Mouse (Mus musculus) MEL (cell line): ENCODE measurements around the gene Wrap73. TPM values are rescaled to one million over a fixed set of nuclear protein-coding genes. Genes with fewer than 3 reads are reported as not detected.

ENCODE experiments used
- DNase-seq: peaks from one replicate; pipeline ENCODE4 v3.0.0; 2011; ENCODE audit warnings: low read depth, low spot score
- H3K27ac ChIP-seq: 2 replicates; pipeline ENCODE4 v1.5.1; 2012; ENCODE audit warnings: low read depth, mild to moderate bottlenecking, control low read depth, low read length, moderate library complexity; ENCODE audit not compliant: control insufficient read depth
- H3K27me3 ChIP-seq, 2 experiments: fragments of 150-350 bp in 1 of 2; sonication (generic) in 1 of 2; 2 replicates each; pipeline ENCODE4 v1.6.1; 2012; ENCODE audit warnings: low read length in 2 of 2, mild to moderate bottlenecking in 2 of 2, improper control_type of control experiment in 1 of 2, moderate library complexity in 1 of 2; ENCODE audit not compliant: insufficient read depth in 2 of 2, control insufficient read depth in 1 of 2
- H3K36me3 ChIP-seq, 2 experiments: 2 replicates each; pipeline ENCODE4 v1.6.1; 2012 to 2014; ENCODE audit warnings: low read length in 2 of 2, improper control_type of control experiment in 1 of 2, inconsistent platforms in 1 of 2, mild to moderate bottlenecking in 1 of 2; ENCODE audit not compliant: insufficient read depth in 2 of 2, control insufficient read depth in 1 of 2
- H3K4me1 ChIP-seq, 2 experiments: fragments of 150-350 bp in 1 of 2; sonication (generic) in 1 of 2; 2 replicates each; pipeline ENCODE4 v1.6.1; 2012; ENCODE audit warnings: low read length in 2 of 2, improper control_type of control experiment in 1 of 2, mild to moderate bottlenecking in 1 of 2; ENCODE audit not compliant: insufficient read depth in 2 of 2, control insufficient read depth in 1 of 2
- H3K4me3 ChIP-seq, 2 experiments: fragments of 150-350 bp in 1 of 2; sonication (generic) in 1 of 2; 2 replicates each; pipeline ENCODE4 v1.5.1; 2012; ENCODE audit warnings: low read depth in 2 of 2, low read length in 2 of 2, mild to moderate bottlenecking in 2 of 2, moderate library complexity in 2 of 2, control low read depth in 1 of 2, improper control_type of control experiment in 1 of 2; ENCODE audit not compliant: control insufficient read depth in 1 of 2, insufficient read depth in 1 of 2
- H3K79me2 ChIP-seq: 2 replicates; pipeline ENCODE4 v1.6.1; 2012; ENCODE audit warnings: mild to moderate bottlenecking, low read length, moderate library complexity; ENCODE audit not compliant: control insufficient read depth, poor library complexity, insufficient read depth
- H3K9ac ChIP-seq: 2 replicates; pipeline ENCODE4 v1.6.1; 2012; ENCODE audit warnings: low read depth, mild to moderate bottlenecking, control low read depth, low read length, moderate library complexity; ENCODE audit not compliant: control insufficient read depth, poor library complexity, severe bottlenecking
- H3K9me3 ChIP-seq: fragments of 150-350 bp; sonication (generic); replicated peaks from 2 replicates; pipeline ENCODE4 v1.6.1; 2012; ENCODE audit warnings: mild to moderate bottlenecking, low read length, improper control_type of control experiment, moderate library complexity; ENCODE audit not compliant: insufficient read depth
- CHD2 ChIP-seq: IDR thresholded peaks from 2 replicates; pipeline ENCODE4 v1.6.1; 2011; ENCODE audit warnings: low read length, improper control_type of control experiment
- E2F4 ChIP-seq: IDR thresholded peaks from 2 replicates; pipeline ENCODE4 v1.6.1; 2011; ENCODE audit warnings: low read depth, low read length, improper control_type of control experiment, borderline replicate concordance
- EP300 ChIP-seq, 2 experiments: IDR thresholded peaks; 2 replicates each; pipeline ENCODE4 v1.6.1; 2011; ENCODE audit warnings: improper control_type of control experiment in 2 of 2, low read length in 2 of 2, low read depth in 1 of 2, mild to moderate bottlenecking in 1 of 2
- GABPA ChIP-seq: IDR thresholded peaks from 2 replicates; pipeline ENCODE4 v1.6.1; 2012; ENCODE audit warnings: low read depth, mild to moderate bottlenecking, inconsistent platforms, low read length, improper control_type of control experiment, moderate library complexity
- GATA1 ChIP-seq: IDR thresholded peaks from 2 replicates; pipeline ENCODE4 v1.6.1; 2011; ENCODE audit warnings: low read depth, low read length, improper control_type of control experiment
- JUND ChIP-seq: IDR thresholded peaks from 2 replicates; pipeline ENCODE4 v1.6.1; 2011; ENCODE audit warnings: low read depth, mild to moderate bottlenecking, improper control_type of control experiment, low read length
- KAT2A ChIP-seq: conservative IDR thresholded peaks from 2 replicates; pipeline ENCODE4 v1.6.1; 2012; ENCODE audit warnings: low read depth, low read length, improper control_type of control experiment, inconsistent platforms
- MAZ ChIP-seq: IDR thresholded peaks from 2 replicates; pipeline ENCODE4 v1.6.1; 2012; ENCODE audit warnings: low read depth, mild to moderate bottlenecking, inconsistent platforms, low read length, improper control_type of control experiment
- MEF2A ChIP-seq: IDR thresholded peaks from 2 replicates; pipeline ENCODE4 v1.6.1; 2014; ENCODE audit warnings: low read depth, mild to moderate bottlenecking, inconsistent platforms, low read length, improper control_type of control experiment; ENCODE audit not compliant: poor library complexity, insufficient replicate concordance, severe bottlenecking; ENCODE audit errors: extremely low read depth
- MYC ChIP-seq: IDR thresholded peaks from 2 replicates; pipeline ENCODE4 v1.6.1; 2011; ENCODE audit warnings: low read depth, mild to moderate bottlenecking, low read length, improper control_type of control experiment, moderate library complexity
- POLR2A ChIP-seq, 2 experiments: IDR thresholded peaks; 2 replicates each; pipeline ENCODE4 v1.6.1; 2011 to 2012; ENCODE audit warnings: low read length in 2 of 2, mild to moderate bottlenecking in 2 of 2, control low read depth in 1 of 2, improper control_type of control experiment in 1 of 2, low read depth in 1 of 2, moderate library complexity in 1 of 2; ENCODE audit not compliant: control insufficient read depth in 1 of 2, insufficient read depth in 1 of 2, poor library complexity in 1 of 2
- POLR2AphosphoS2 ChIP-seq: IDR thresholded peaks from 2 replicates; pipeline ENCODE4 v1.6.1; 2011; ENCODE audit warnings: low read length, improper control_type of control experiment
- POLR2AphosphoS5 ChIP-seq: IDR thresholded peaks from 2 replicates; pipeline ENCODE4 v1.6.1; 2012; ENCODE audit warnings: low read depth, borderline replicate concordance, mild to moderate bottlenecking, inconsistent platforms, low read length, moderate library complexity, mixed read lengths
- TAL1 ChIP-seq: IDR thresholded peaks from 2 replicates; pipeline ENCODE4 v1.6.1; 2012; ENCODE audit warnings: mild to moderate bottlenecking, inconsistent platforms, low read length, moderate library complexity, mixed read lengths
- TCF12 ChIP-seq: IDR thresholded peaks from 2 replicates; pipeline ENCODE4 v1.6.1; 2014; ENCODE audit warnings: low read depth, mild to moderate bottlenecking, inconsistent platforms, low read length, improper control_type of control experiment, moderate library complexity
- polyA plus RNA-seq, 2 experiments: library from polyadenylated mRNA; stranded (reverse) in 1 of 2; unstranded in 1 of 2; fragments of >175 nt in 1 of 2; fragments of >200 nt in 1 of 2; gene quantifications; 2 replicates each; pipeline versions ENCODE4 v1.2.1 to v1.2.4; 2012; ENCODE audit warnings: low replicate concordance in 2 of 2, low read depth in 1 of 2; ENCODE audit not compliant: insufficient read length in 2 of 2, insufficient read depth in 1 of 2, missing spikeins in 1 of 2
- total RNA-seq: library from RNA; depleted of rRNA; stranded (reverse); fragments of 300-350 nt; gene quantifications from 2 replicates; pipeline ENCODE4 v1.2.3, GENCODE M21; 2012

Gene Wrap73
- total and polyA plus RNA-seq, 3 experiments: 41.7 to 49.7 TPM; not detected in 1

- DNase-seq: no peak
- no peak overlapping the region for H3K4me3 ChIP-seq
- no peaks in the 10 kb centered on the region for H3K36me3 ChIP-seq
- TF ChIP-seq CHD2 (no peak), GABPA (no peak), POLR2AphosphoS2 (no peak), POLR2A (IDR thresholded peaks at IDR 0.05; ENCODE audit: control insufficient read depth in 1 of 2, insufficient read depth in 1 of 2, low read depth in 1 of 2, low read length in 2 of 2, poor library complexity in 1 of 2) (no peak), GATA1 (no peak), E2F4 (no peak), KAT2A (no peak), TCF12 (no peak), JUND (no peak)
- no peak overlapping the region for H3K27ac ChIP-seq
- no peaks in the 10 kb centered on the region for H3K4me1 ChIP-seq
- H3K9me3 ChIP-seq: no peaks in the 10 kb centered on the region
- H3K79me2 ChIP-seq: no peaks in the 10 kb centered on the region
- H3K9ac ChIP-seq: no peak overlapping the region
- no peaks in the 10 kb centered on the region for H3K27me3 ChIP-seq
Observed at GRCm38 (mm10) chr4:154099361-154099760, 42.8 kb upstream of the Wrap73 start.

DNA sequence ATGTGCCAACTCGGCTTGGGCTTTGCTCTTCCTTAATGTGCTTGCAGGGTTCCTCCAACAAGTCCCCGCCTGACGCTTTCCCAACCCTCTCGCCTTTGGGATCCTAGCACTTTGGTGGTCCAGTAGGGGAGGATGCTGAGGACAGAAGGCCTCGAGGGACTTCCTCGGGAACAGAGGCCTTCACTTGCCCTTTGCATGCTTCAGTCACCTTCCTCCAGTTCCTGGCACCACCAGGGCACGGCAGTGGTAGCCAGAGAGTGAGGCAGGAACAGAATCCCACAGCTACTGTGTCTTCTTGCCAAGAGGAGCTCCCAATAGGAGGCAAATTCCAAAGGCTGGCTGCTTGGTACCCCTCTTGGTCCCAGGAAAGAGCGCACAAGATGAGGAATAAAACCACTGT lies 38.8 kb upstream of the Wrap73 start:
- Histone ChIP-seq H3K4me1 (no peaks in the 10 kb centered on the region), H3K27me3 (no peaks in the 10 kb centered on the region), H3K79me2 (no peaks in the 10 kb centered on the region), H3K4me3 (no peak overlapping the region), H3K9ac (no peak overlapping the region), H3K27ac (no peak overlapping the region), H3K36me3 (no peaks in the 10 kb centered on the region), H3K9me3 (no peaks in the 10 kb centered on the region)
- TF ChIP-seq MAZ (no peak), MEF2A (no peak), MYC (no peak), EP300 (IDR thresholded peaks at IDR 0.05; ENCODE audit: low read depth in 1 of 2, low read length in 2 of 2) (no peak), TCF12 (no peak)
- no peak for DNase-seq

GRCm38 (mm10) chr4:154103912-154104311 lies 38.3 kb upstream of the Wrap73 start:
- Histone ChIP-seq H3K9me3 (no peaks in the 10 kb centered on the region), H3K4me3 (no peak overlapping the region), H3K9ac (no peak overlapping the region), H3K79me2 (no peaks in the 10 kb centered on the region), H3K27me3 (no peaks in the 10 kb centered on the region), H3K4me1 (no peaks in the 10 kb centered on the region), H3K27ac (no peak overlapping the region), H3K36me3 (no peaks in the 10 kb centered on the region)
- no peak for DNase-seq
- TF ChIP-seq POLR2AphosphoS5 (no peak), TAL1 (no peak)
